Mouse (Mus musculus) lung, postnatal 0 days (tissue): ENCODE measurements around the gene Prpf18.

Source experiments
- CTCF ChIP-seq: IDR thresholded peaks from 2 replicates; pipeline ENCODE4 v1.5.1; 2016; ENCODE audit warnings: antibody characterized with exemption, mild to moderate bottlenecking
- EP300 ChIP-seq: IDR thresholded peaks from 2 replicates; pipeline ENCODE4 v1.6.1; 2016; ENCODE audit warnings: antibody characterized with exemption, mild to moderate bottlenecking, control low read depth

DNA sequence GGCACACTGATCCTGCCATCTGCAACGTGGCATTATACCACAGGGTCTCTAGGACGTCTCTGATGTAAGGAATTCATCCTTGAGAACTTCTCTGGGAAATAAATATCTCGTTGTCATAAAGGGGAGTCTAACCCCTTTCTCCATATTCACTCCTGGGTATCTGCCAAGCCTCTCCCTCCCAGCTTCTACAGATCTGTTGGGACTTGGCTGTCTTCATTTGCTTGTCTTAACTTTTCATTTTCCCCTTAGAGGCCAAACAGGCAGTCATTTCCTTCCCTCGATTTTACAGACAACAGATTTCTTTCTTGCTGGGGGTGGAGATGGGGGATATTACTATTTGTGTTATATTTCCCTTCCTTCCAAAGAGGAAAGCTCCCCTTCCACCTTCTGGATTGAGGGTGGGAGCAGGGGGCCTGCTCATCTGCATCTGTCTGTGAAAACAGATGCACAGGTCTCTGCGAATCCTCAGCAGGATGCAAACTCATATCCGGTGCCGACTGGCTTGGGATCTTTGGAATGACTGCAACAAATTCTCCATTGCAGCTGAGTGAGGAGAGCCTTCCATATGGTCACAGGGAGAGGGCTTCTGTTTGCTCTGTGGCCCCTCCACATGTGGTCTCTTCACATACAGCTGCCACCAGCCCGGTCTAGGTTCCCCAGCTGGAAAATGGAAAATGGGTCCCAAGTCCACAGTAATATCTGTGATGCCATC lies 72.4 kb downstream of the Prpf18 start:
- TF ChIP-seq CTCF (no peak), EP300 (no peak)
